Mouse (Mus musculus) 3T3-L1 (cell line): Measurements from ENCODE around the gene Ccdc6.

Experiments used
- DNase-seq: peaks from one replicate; pipeline ENCODE4 v3.0.0-alpha.2; 2015; ENCODE audit warnings: low read depth, low spot score

The Ccdc6 gene

DNA sequence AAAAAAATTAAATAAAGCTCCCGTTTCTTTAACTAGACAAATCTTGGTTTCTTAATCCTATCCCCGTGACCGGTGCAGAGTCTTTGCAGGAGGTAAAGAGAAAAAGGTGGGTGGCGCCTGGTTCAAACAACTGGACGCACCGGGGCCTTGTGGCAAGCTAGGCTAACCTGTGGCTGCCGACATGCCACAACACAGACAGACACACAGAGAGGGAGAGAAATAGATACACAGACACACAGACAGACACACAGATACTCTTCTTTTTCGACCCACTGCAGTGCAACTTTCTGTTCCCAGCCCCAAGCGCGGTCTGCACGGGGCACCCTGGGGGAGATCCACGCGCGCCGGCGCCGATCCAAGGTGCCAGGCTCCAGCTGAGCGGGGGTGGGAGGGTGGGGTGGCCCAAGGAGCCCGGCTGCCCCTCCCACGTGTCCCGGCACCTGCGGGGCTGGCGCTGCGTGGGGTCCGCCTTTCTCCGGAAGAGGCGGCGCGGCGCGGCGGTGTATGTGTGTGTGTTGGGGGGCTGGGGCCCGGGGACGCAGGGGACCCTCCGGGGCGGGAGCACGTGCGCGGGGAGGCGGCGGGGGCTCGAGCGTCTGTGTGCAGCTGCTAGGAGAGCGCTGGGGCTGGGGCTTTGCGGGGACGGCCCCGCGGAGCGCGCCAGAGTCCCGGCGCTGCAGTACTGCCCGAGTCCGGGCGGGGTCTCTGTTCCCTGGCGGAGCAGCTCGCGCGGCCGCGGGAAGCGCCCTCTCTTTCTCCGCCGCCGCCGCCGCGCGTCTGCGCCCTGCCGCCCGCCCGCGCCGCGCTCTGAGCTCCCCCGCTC, at the start of gene Ccdc6:
Gene Ccdc6 (plus strand): TSS at position 756 of the 823 bp plus-strand sequence.
- peak; percentile 69 for DNase-seq

DNA sequence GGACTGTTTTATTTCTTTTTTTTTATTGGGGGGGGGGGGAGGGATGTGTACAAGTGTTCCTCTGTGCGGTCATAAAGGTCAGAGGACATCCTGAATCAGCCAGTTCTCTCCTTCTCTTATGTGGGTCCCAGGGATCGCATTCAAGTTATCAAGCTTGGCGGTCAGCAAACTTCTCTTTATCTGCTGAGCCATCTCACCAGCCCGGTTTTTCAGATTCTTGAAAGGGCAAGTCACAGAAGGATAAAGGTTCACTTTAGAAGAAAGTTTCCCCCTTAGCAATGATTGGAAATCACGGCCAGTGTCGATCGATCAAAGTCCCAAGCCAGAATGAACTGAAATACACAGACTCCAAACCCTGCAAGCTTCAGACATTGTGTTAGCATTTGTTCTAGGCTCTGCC, 47.1 kb upstream of the Ccdc6 start:
- no peak for DNase-seq

DNA sequence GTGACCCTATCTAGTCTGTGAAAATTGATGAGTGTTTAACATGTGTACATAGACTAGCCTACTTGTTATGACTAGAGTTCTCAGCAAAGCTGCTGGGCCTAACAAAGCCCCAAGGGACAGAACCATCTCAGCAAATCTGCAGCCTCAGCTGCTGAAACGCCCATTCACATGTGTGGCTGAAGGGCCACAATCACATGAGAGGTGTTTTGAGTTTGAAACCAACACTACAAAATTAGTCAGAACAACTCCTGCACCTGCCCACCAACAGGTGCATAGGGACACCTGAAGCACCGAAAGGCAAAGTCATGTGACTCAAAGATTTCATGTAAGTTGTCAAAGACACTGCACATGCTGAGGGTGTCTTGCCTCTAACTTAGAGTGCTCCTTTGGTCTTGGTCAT, 41.6 kb upstream of the Ccdc6 start:
- DNase-seq, result no peak

DNA sequence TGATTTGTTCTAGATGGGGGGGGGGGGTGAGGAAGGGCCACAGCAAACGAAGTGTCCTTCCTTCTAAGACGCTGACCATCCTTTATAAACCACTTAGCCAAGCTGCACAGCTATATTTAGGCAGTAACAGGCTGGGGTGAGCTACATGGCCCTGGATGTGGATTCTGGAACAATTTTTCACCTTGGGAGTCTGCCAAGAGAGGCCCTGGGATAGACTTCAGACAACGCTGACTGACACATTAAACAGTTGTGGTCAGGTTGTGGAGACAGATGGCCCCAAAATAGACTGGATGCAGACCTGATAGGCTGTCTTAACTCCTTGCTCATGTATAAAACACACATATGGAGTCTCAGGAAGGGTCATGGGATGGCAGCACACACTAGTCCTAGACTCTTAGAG, 39.9 kb upstream of the Ccdc6 start:
- peak; percentile 93 for DNase-seq

DNA sequence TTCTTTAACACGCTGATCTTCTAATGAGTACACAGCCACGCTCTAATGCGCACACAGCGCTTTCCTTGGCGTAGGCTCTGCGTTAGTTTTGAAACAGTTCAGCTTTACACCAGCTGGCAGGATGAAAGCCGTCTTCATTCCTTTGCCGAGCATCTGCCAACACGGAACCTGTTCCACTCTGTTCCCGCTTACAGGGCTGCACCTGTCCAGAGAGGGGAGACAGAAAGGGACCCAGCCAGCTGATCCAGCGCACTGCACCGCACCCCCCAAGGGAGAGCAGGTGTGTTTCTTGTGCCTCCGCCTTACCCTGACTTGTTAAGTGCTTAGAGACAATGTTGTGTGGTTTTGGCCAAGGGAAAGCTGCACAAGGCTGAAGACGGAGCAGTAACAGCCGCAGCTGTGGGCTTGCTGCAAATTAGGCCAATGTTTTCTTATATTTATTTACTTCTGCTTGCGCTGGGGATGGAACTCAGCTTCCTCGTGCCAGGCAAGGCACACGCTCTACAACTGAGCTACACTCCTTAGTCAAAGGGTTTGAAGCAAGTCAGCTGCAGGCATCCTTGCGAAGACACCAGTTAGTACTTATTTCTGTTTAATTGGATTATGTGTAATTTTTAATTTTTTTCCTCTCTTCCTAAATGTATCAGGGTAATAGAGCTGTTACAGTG, 36.8 kb upstream of the Ccdc6 start:
- no peak for DNase-seq

DNA sequence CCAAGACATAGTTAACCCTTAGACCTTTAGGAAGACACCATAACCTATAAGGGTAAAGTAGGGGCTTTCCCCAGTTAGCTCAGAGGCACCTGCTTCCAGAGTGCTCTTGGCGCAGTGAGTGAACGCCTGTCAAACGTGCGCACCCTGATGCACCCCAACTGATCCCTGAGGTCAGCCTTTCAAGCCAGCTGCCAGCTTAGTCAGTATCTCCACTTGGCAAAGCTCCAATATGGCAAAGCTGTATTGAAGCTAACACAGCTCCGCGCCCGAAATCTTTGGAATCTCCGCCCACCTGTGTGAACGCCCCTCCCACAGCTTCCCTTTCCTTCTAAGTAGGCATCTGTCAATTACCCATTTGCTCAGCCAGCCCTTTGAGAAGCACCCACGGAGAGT, 36.2 kb upstream of the Ccdc6 start:
- DNase-seq, result no peak

DNA sequence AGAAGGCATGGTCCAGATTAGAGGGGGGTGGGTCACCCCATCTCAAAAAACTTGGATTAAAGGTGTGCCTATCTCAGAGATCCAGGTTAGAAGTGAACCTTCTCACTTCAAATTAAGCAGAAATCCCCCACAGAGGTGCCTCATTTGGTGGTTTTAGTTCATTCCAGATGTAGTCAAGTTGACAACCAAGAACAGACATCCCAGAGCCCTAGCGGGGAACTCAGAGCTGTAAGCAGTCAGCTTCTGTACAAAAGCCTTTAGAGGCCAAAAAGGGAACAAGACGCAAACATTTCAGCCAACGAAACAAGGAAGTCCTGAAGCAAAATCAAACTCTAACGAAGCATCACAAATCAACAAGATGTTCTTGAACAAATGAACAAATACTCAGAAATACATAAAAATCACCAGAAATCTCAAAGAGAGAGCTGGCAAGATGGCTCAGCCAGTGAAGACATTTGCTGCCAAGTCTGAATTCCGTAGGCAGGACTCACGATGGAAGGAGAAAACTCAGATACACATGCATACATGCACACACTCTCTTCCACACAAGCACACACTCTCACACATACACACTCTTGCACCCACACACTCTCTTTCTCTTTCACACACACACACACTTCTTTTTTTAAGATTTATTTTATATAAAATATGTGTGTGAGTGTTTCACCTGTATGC, 32.9 kb upstream of the Ccdc6 start:
- no peak for DNase-seq

DNA sequence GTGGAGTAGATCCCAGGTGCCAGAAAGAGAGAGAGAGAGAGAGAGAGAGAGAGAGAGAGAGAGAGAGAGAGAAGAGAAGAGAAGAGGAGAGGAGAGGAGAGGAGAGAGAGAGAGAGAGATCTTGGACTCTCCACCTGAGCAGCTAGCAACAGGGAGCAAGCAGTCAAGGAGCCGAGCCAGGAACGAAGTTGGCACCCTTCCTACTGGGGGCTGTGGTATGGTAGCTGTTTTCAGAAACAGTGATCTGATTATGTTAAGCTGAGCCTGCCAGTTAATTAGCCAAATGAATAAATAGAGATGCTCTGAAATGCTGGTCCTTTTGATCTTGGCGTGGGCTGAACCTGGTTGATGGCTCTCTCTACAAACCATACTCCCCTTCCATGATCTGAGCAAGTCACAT, 31.7 kb upstream of the Ccdc6 start:
- DNase-seq, result no peak

DNA sequence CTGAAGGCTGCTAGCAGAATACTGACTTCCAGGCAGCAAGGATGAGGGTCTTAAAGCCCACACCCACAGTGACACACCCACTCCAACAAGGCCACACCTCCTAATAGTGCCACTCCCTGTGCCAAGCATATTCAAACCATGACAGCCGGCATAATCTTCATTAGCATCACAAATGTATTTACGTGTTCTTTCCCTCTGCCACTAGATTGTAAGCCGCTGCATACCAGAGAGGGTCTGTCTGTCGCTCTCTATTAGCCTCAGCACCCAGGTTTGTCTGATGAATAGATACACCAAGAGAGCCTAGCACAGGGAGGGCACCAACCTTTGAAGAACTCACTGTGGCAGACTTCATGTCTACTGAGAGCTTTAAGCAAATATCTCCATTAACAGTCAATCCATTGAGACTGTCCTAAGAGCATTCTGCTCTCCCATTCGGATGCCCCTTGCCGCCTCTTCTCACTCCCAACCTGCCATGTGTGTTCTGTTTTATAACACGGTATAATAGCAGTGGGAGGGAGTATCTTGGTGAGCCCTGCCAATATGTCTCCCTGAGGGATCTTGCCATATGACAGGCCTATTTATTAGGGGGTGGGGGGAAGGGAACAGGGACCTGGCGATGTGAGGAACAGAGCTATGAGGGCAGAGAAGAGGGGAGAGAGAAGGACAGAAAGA, 30.3 kb upstream of the Ccdc6 start:
- DNase-seq, result no peak

DNA sequence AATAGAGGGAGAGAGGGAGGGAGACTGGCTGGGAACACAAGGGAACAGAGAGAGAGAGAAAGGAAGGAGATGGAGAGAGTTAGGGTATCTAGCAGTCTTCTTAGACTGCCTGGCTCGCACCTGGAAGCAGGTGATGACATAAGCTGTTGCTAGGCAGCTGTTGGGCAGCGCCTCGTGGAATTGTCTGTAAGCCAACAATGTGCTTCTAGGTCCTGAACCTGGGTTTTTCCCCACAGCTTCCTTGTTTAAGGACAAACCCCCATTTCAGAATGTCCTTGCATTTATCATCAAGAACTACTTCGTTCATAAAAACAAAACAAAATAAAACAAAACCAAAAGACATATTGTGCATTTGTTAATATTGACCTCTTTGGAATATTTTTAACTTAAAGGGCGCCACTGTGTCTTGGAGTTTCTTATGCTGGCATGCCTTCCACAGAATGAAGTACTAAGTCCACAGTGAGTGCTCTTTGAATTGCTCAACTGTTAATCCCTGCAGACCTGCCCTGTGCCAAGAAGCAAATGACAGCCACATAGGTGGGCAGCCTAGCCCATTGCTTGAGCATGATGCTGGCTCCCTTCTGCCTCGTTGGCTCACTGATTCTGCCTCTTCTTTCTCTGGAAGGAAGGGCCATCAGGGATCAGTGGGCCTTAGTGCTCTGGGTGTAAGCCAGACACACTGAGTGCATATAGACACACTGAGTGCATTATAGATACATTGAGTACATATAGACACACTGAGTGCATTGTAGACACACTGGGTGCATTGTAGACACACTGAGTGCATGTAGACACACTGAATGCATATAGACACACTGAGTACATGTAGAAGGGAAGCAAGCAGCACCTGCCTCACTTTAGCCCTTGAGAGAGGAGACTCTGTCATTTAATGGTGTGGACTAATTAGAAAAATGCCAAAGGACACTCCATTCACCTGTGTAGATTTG, 29.5 kb upstream of the Ccdc6 start:
- no peak for DNase-seq

DNA sequence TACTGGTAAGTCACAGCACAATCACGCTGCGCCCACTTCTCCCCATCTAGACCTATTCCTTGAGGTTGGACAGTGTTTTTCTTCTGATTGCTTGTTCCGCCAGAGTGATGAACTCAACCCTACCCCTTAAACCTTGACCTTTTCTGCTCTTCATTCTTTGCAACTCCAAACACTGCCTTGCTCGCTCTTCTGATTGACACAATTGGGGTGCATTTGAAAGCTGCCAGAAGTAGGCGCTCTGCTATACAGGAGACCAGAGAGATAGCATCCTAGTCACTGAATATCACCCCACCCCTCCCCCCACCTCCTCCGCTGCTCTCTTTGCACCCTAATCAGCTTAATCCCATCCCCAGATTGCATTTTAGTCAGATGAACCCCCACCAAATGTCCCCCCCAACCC, 27.6 kb upstream of the Ccdc6 start:
- no peak for DNase-seq

DNA sequence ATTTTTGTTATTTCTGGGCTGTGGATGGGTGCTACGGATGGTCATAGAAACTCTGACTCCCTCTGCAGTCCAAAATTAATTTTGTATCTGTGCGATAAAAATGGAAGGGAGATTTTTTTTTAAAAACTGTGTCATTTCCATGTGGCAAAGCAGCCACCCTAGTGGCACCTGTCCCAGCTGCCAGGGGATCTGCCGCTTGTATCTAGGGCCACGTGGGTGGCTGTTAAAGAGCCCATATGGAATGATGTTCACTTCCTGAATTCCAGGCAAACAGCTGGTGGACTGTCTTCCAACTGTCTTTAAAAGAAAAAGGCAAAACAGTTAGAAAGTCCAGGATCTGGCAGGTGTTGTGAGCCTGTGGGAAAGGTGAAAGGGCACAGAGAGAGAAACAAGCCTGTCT, 25.6 kb upstream of the Ccdc6 start:
- DNase-seq, result no peak

DNA sequence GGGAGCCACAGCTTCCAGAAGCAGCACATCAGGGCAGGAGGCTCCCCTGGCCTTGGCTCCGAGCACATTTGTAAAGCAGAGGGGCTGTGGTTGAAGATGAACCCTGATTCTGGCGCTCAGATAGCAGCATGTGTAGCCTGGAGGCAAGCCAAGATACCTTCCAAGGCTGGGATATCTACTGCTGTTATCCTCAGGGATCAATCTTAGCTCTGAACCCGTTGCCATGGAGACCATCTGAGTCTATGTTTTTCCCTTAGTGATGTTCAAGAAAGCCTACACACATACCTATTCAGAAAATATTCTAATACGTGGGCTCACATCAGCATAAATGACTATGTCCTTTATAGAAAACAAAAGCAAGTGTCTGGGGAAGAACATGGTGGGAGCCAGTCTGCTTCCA, 19.5 kb upstream of the Ccdc6 start:
- no peak for DNase-seq

DNA sequence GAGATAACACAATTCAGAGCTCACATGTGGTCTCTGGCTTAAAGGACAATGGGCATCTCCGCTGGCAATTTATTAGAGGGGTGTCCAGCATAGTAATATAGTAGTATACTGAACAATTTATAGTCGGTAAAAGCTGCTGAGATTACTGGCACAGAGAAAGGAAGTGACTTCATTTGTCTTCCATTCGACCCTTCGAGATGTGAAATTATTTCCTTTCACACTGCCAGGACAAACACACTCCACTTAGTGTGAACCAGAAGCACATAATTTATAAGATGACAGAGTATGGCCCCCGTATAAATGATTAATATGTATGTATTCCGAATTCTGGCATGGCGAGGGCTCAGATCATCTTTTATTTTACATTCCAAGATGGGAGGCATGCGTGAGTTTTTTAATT, 16.0 kb upstream of the Ccdc6 start:
- no peak for DNase-seq

DNA sequence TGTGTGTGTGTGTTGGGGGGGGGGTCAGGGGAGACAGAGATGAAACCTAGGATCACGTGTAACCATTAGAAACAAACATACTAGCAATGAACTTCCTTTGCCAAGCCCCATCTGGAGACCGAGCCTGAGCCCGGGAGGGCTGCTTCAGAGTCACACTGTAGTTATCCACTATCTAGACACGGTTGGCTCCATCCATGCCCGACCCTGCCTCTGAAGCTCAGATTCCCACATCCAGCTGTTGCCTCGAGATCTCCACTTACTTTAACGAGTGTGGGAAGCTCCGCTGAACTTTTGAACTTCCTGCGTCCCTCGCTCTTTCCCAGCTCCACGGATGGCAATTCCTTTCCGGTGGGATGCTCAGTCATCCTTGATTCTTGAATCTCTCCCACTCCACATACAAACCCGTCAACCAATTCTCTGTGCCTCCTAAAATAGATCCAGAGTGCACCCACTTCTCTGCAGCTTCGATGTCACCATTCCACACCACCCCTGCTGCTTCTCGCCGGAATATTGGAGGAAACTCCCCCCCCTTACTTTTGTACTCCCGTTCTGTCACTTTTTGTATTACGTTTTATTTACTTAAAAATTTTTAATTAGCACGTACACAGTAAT, 15.3 kb upstream of the Ccdc6 start:
- DNase-seq, result no peak

DNA sequence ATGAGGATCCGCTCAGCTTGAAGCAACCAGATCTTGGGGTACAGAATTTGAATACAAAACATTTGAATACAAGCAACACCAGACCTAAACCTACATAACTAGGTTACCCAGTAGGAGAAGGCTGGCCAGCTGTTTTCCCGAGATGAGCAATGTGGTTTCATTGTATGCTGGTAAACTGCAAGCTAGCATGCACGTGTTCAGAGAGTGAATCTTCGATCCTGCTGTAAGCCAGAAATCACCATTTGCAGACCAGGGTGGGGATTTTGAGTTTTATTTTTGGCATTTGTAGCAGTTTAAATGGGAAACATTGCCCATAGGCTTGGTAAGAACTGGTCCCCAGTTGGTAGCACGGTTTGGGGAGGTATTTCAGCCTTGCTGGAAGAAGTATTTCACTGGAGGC, 13.7 kb upstream of the Ccdc6 start:
- no peak for DNase-seq

DNA sequence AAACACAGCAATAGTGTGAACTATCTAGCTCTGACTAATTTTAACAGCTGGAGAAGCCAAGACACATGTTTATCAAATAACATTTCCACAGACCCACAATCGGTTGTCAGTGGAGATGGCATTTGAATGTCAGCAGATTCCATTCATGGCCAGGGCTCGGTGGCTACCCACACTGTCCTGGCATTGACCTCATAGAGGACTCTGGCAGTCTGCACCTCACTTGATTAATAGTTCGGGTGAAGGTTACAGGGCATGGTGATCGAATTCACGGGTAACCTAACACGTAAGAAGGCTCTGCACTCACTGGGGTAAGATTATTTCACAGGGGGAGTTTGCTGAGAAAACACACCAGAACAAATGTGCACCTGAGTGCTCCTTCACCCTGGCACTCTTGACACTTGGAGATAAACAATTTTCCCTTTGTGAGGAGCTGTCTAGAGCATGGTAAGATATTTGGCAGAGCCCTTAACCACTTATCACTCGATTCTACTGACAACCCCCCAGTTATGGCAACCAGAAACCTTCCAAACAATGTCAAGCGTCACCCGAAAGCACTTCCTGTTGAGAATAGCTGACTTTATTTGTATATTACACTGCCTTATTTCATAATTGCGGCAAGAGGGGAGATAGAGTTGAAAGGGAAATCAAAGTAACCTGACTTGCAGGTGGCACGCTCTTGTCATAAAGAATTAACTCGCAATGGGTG, 11.5 kb upstream of the Ccdc6 start:
- no peak for DNase-seq

DNA sequence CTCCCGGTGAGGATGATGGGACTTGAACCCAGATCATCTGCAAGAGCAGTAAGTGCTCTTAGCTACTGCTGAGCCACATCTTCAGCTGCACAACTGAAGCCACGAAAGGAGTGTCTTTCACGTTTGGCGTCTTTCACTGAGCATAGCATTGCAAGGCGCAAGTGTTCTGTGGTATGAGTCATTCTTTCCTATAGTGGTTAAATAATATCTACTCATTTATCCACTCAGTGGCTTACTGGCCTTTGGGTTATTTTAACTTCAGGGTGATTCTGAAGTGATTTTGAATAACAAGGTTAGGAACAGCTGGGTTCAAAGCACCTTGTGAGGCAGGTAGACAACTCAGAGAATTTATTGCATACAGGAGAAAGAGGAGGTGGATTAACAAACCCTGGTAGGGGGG, 8.1 kb upstream of the Ccdc6 start:
- peak; percentile 23 for DNase-seq

DNA sequence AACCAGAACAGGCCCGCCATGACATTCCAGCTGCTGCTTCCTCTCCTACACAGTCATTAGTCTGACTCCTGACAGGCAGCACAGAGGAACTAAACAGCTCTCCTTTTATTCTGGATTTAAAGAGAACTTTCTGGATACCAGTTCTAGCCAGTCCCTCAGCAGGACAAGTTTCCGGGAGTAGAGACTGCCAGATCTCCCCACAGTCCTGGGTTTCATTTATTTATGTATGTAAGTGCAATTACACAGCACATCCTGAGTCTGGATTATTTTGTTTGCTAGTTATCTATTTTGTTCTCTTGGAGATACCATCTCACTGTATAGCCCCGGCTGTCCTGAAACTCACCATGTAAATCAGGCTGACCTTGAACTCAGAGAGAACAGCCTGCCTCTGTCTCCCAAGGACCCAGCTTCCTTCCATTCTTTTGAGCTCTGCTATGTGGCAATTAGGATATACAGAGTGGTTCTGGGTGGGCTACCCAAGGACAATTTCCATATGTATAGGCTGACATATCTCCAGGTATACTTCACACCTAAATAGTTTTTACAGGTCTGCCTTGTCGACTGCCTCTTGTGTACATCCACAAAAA, 5.0 kb upstream of the Ccdc6 start:
- no peak for DNase-seq

DNA sequence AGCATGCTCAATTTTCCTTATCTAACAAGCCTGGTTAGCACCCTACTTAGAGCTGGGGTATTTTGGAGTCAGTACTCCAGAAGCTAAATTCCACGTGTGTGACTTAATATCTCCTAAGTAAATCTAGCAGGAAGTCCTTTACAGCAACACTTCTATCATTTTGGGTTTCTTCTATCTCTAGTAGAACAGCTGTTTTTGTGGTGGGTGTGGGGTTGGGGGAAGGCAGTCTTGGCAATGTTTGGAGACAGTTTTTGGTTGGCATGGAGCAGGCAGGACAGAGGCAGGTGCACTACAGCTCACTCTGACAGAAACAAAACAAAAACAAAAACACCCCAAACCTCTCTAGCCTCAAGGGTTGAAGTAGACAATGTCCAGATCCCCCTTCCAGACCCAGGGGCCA, 3.1 kb upstream of the Ccdc6 start:
- no peak for DNase-seq
